Mouse (Mus musculus) cerebellum, postnatal 10 days (tissue): ENCODE measurements at regions not wholly inside any gene's neighbourhood (a gene's known extent, or its start where the extent isn't known, plus 50 kb on each side); places are given as distances from the start of the nearest gene placed in this dataset.
A peak's percentile ranks its signal among the peaks of the same experiment; 100 is the strongest.

Source experiments
- DNase-seq, 2 experiments: peaks; one replicate each; pipeline ENCODE4 v3.0.0; 2021; ENCODE audit warnings: mixed read lengths in 2 of 2

GRCm38 (mm10) chr7:65244936-65245335 is 88.6 kb upstream of the Fam189a1 start:
- no peak for DNase-seq

- DNase-seq: no peak
Observed at GRCm38 (mm10) chr7:65241208-65241607, 84.8 kb upstream of the Fam189a1 start.

- no peak for DNase-seq
Observed at GRCm38 (mm10) chr7:65235701-65236100, 79.3 kb upstream of the Fam189a1 start.

GRCm38 (mm10) chr7:65233681-65234080 is 77.3 kb upstream of the Fam189a1 start:
- DNase-seq: peak; percentile 8 to 15

- no peak for DNase-seq
Observed at GRCm38 (mm10) chr7:65229306-65229705, 72.9 kb upstream of the Fam189a1 start.

GRCm38 (mm10) chr7:65226218-65226617 is 69.8 kb upstream of the Fam189a1 start:
- DNase-seq: no peak

- peak; percentile 19 to 33 for DNase-seq
Observed at GRCm38 (mm10) chr7:65213216-65213925, 57.0 kb upstream of the Fam189a1 start.

- no peak for DNase-seq
Observed at GRCm38 (mm10) chr7:65207240-65207639, 50.9 kb upstream of the Fam189a1 start.
